Mouse (Mus musculus): ENCODE data around the gene Ttc12.

DNA sequence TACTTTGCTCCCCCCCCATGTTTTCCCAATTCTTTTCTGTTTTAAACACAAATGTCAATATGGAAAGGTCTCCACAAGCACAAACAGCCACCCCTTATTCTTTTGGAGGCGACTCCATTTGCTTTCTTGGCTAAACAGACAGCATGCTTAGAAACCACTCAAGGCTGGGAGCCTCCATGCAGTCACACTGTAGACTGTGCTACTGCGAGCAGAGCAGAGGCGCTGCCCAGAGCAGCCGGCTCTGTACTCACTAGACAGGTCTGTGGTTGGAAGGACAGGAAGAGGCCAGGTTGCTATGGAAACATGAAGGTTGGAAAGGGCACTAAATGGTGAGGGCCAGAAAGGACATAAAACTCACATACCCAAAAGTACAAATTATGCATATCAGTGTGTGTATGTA lies 48.9 kb upstream of the Ttc12 start:
- TF ChIP-seq GATA1 (IDR thresholded peaks at IDR 0.05; ENCODE audit: borderline replicate concordance, low read length) (no peak), FLI1 (IDR thresholded peaks at IDR 0.05; ENCODE audit: low read length) (no peak)
